8 mouse cellular contexts compared by ENCODE assay signal in the genomic region with DNA sequence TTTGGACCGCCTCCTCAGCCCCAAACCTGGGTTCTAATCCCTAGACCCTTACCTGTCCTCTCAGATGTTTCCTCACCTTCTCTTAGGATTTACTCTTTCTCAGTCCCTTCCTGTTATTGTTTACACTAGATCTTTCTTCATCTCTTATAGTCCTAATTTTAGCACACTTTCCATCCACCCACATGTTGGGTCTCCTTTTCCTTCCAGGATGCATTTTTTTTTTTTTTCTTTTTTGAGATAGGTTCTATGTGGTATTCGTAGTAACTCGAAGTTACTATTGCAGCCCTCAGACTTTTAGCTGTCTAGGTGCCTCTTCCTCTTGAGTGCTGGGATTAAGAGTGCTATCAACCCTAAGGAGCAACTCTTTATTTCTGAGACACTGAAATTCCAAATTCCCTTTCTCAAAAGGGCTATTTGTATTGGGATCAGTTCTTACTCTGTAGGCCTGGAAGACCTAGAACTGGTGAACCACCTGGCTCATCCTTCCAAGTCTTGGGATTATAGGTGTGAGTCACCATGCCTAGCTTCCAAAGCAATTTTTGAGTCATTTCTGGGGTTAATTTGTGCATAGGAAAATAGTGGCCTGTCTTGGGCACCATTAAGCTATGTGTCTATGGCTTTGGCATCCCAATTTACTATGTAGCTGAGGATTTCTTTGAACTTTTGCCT. TPM values are rescaled to one million over a fixed set of nuclear protein-coding genes. Genes with fewer than 3 reads are reported as not detected.
DNase-seq lines count a peak whose midpoint lies in the region; ATAC-seq lines count a peak whose summit lies in the region.

No protein-coding gene starts in this region.

- peak overlapping the region; percentile 58 for H3K4me2 ChIP-seq in heart, embryonic 15.5 days
- H3K4me2 ChIP-seq in hindbrain, embryonic 11.5 days (replicated peaks; ENCODE audit: low read depth, low read length): peak overlapping the region; percentile 33
- H3K4me2 ChIP-seq in midbrain, embryonic 13.5 days (replicated peaks): peak overlapping the region; percentile 62

- peaks cover 32% of the 10 kb centered on the region for H3K36me3 ChIP-seq in heart, embryonic 15.5 days
- H3K36me3 ChIP-seq in hindbrain, embryonic 11.5 days (ENCODE audit: control insufficient read depth, insufficient read depth, low read length): peaks cover 25% of the 10 kb centered on the region
- peaks cover 45% of the 10 kb centered on the region for H3K36me3 ChIP-seq in midbrain, embryonic 13.5 days

- H3K27ac ChIP-seq in heart, embryonic 15.5 days: peak overlapping the region; percentile 100
- H3K27ac ChIP-seq in hindbrain, embryonic 11.5 days (ENCODE audit: low read depth, low read length): peak overlapping the region; percentile 94
- peak overlapping the region; percentile 90 for H3K27ac ChIP-seq in midbrain, embryonic 13.5 days

- DNase-seq in heart, postnatal 36 days: no peak
- peak; percentile 45 for DNase-seq in NIH3T3 (ENCODE audit: low read depth)
- no peak for DNase-seq in hindbrain, embryonic 11.5 days (ENCODE audit: low spot score)
- DNase-seq in right cerebral cortex, postnatal 36 days (ENCODE audit: low spot score in 2 of 2): no peak
- DNase-seq in layer of hippocampus, postnatal 14 days (ENCODE audit: low spot score in 2 of 2): no peak
- DNase-seq in right cerebral cortex, postnatal 10 days (ENCODE audit: low spot score in 2 of 2): no peak

- no peaks in the 10 kb centered on the region for H3K9me3 ChIP-seq in heart, embryonic 15.5 days (replicated peaks)
- no peaks in the 10 kb centered on the region for H3K9me3 ChIP-seq in hindbrain, embryonic 11.5 days (ENCODE audit: control insufficient read depth, low read length)
- H3K9me3 ChIP-seq in midbrain, embryonic 13.5 days: no peaks in the 10 kb centered on the region

- peaks cover 41% of the 10 kb centered on the region for H3K4me1 ChIP-seq in heart, embryonic 15.5 days (replicated peaks)
- 0 out of 2 replicates have a peak, but pooled peaks cover 2% of the 10 kb centered on the region for H3K4me1 ChIP-seq in hindbrain, embryonic 11.5 days (replicated peaks; ENCODE audit: control insufficient read depth, insufficient read depth, low read length)
- H3K4me1 ChIP-seq in midbrain, embryonic 13.5 days (replicated peaks): peaks cover 53% of the 10 kb centered on the region

- ATAC-seq in heart, embryonic 15.5 days (replicated peaks; ENCODE audit: insufficient number of reproducible peaks, insufficient read depth, low FRiP score, low read depth): no peak
- ATAC-seq in hindbrain, embryonic 11.5 days (ENCODE audit: low FRiP score): no peak
- ATAC-seq in midbrain, embryonic 13.5 days: no peak

- H3K4me3 ChIP-seq in heart, embryonic 15.5 days: peak overlapping the region; percentile 79
- H3K4me3 ChIP-seq in hindbrain, embryonic 11.5 days (ENCODE audit: low read depth, low read length): peak overlapping the region; percentile 91
- peak overlapping the region; percentile 94 for H3K4me3 ChIP-seq in midbrain, embryonic 13.5 days (replicated peaks)

- no peaks in the 10 kb centered on the region for H3K27me3 ChIP-seq in heart, embryonic 15.5 days
- no peaks in the 10 kb centered on the region for H3K27me3 ChIP-seq in hindbrain, embryonic 11.5 days (ENCODE audit: control insufficient read depth, insufficient read depth, low read length)
- no peaks in the 10 kb centered on the region for H3K27me3 ChIP-seq in midbrain, embryonic 13.5 days

- intact Hi-C loops in heart, postnatal 36 days (cut with DNase I): no loop called here

- peak overlapping the region; percentile 90 for H3K9ac ChIP-seq in heart, embryonic 15.5 days
- peak overlapping the region; percentile 94 for H3K9ac ChIP-seq in hindbrain, embryonic 11.5 days (ENCODE audit: low read depth, low read length)
- peak overlapping the region; percentile 92 for H3K9ac ChIP-seq in midbrain, embryonic 13.5 days (replicated peaks)

- WGBS in heart, embryonic 15.5 days: 5% methylated on average over 3 of the region's 3 CpGs
- WGBS in hindbrain, embryonic 11.5 days: 43% methylated on average over 2 of the region's 3 CpGs
- WGBS in midbrain, embryonic 13.5 days: 31% methylated on average over 3 of the region's 3 CpGs

RNA-seq across cellular contexts. Expression of a gene that starts 1.1 kb away (rescaled TPM):
- 4.7 and 5.0 TPM in 2 replicates for polyA plus RNA-seq in heart, embryonic 15.5 days (2015; fragmentation: Nextera tagmentation; extraction: Ambion mirVana)
- 10 to 100 TPM; 45.7 to 49.1 TPM for total RNA-seq in heart, postnatal 36 days (2021)
- 10.5 and 11.5 TPM in 2 replicates for polyA plus RNA-seq in hindbrain, embryonic 11.5 days (2014; fragmentation: Nextera tagmentation; extraction: Ambion mirVana)
- polyA plus RNA-seq in midbrain, embryonic 13.5 days (2015; fragmentation: Nextera tagmentation; extraction: Ambion mirVana): 5.6 TPM in 2 replicates
- total RNA-seq in layer of hippocampus, postnatal 14 days (2021): 10 to 100 TPM; 22.9 to 28.3 TPM

RNA-seq across cellular contexts. Expression of a gene that starts 38.1 kb away (rescaled TPM):
- polyA plus RNA-seq in heart, embryonic 15.5 days (2015; fragmentation: Nextera tagmentation; extraction: Ambion mirVana): 4.9 and 5.7 TPM in 2 replicates
- under 1 TPM; 0.16 to 0.78 TPM for total RNA-seq in heart, postnatal 36 days (2021)
- 0.28 and 0.46 TPM in 2 replicates for polyA plus RNA-seq in hindbrain, embryonic 11.5 days (2014; fragmentation: Nextera tagmentation; extraction: Ambion mirVana)
- 0.30 and 0.74 TPM in 2 replicates for polyA plus RNA-seq in midbrain, embryonic 13.5 days (2015; fragmentation: Nextera tagmentation; extraction: Ambion mirVana)
- total RNA-seq in layer of hippocampus, postnatal 14 days (2021): under 1 TPM; 0.52 to 0.71 TPM

RNA-seq across cellular contexts. Expression of a gene that starts 40.1 kb away (rescaled TPM):
- 0.15 and 0.22 TPM in 2 replicates for polyA plus RNA-seq in heart, embryonic 15.5 days (2015; fragmentation: Nextera tagmentation; extraction: Ambion mirVana)
- total RNA-seq in heart, postnatal 36 days (2021): not detected
- 0.73 and 0.99 TPM in 2 replicates for polyA plus RNA-seq in hindbrain, embryonic 11.5 days (2014; fragmentation: Nextera tagmentation; extraction: Ambion mirVana)
- polyA plus RNA-seq in midbrain, embryonic 13.5 days (2015; fragmentation: Nextera tagmentation; extraction: Ambion mirVana): 0.14 and 0.28 TPM in 2 replicates
- under 1 TPM; 0.69 to 0.90 TPM for total RNA-seq in layer of hippocampus, postnatal 14 days (2021)

RNA-seq across cellular contexts. Expression of a gene that starts 51.8 kb away (rescaled TPM):
- polyA plus RNA-seq in heart, embryonic 15.5 days (2015; fragmentation: Nextera tagmentation; extraction: Ambion mirVana): 87.9 and 91.2 TPM in 2 replicates
- total RNA-seq in heart, postnatal 36 days (2021): 10 to 100 TPM; 19.4 to 26.1 TPM
- 108 and 118 TPM in 2 replicates for polyA plus RNA-seq in hindbrain, embryonic 11.5 days (2014; fragmentation: Nextera tagmentation; extraction: Ambion mirVana)
- 113 and 119 TPM in 2 replicates for polyA plus RNA-seq in midbrain, embryonic 13.5 days (2015; fragmentation: Nextera tagmentation; extraction: Ambion mirVana)
- 10 to 100 TPM; 23.1 to 25.0 TPM for total RNA-seq in layer of hippocampus, postnatal 14 days (2021)

RNA-seq across cellular contexts. Expression of a gene that starts 56.5 kb away (rescaled TPM):
- 39.1 and 52.4 TPM in 2 replicates for polyA plus RNA-seq in heart, embryonic 15.5 days (2015; fragmentation: Nextera tagmentation; extraction: Ambion mirVana)
- 10 to 100 TPM; 12.5 to 12.8 TPM for total RNA-seq in heart, postnatal 36 days (2021)
- 65.9 and 76.2 TPM in 2 replicates for polyA plus RNA-seq in hindbrain, embryonic 11.5 days (2014; fragmentation: Nextera tagmentation; extraction: Ambion mirVana)
- 41.4 and 44.1 TPM in 2 replicates for polyA plus RNA-seq in midbrain, embryonic 13.5 days (2015; fragmentation: Nextera tagmentation; extraction: Ambion mirVana)
- 10 to 100 TPM; 25.5 to 27.7 TPM for total RNA-seq in layer of hippocampus, postnatal 14 days (2021)
